Mouse (Mus musculus) gastrocnemius, postnatal 4 days (tissue): ENCODE results near the gene Cux2. TPM values are rescaled to one million over a fixed set of nuclear protein-coding genes. Genes with fewer than 3 reads are reported as not detected.

Source experiments
- DNase-seq, 2 experiments: peaks; one replicate each; pipeline ENCODE4 v3.0.0; 2021 to 2022; ENCODE audit warnings: low spot score in 2 of 2, mixed read lengths in 2 of 2
- total RNA-seq, 2 experiments: library from RNA; stranded (reverse); gene quantifications; 2 replicates each; pipeline ENCODE4 v1.2.3; 2021

Gene Cux2
- total RNA-seq, 2 experiments from 2014 or later, result 1.3 to 2.1 TPM

DNA sequence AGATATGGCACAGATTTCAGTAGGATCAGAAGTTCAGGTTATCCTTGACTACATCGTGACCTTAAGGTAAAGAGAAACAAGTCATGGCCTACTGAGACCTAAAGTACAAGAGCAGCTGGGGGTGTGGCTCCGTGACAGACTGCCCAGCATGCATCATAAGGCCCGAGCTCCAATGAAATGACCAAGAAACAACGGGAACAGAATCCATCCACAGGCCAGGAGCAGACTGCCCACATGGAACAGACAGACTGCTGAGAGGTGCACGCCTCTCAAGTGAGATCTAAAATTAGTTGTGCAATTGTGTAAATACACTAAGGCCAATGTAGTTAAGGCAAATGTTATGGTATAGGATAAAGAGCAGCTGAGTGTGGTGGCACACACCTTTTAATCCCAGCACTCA lies 228.3 kb downstream of the Cux2 start:
- DNase-seq, result no peak

DNA sequence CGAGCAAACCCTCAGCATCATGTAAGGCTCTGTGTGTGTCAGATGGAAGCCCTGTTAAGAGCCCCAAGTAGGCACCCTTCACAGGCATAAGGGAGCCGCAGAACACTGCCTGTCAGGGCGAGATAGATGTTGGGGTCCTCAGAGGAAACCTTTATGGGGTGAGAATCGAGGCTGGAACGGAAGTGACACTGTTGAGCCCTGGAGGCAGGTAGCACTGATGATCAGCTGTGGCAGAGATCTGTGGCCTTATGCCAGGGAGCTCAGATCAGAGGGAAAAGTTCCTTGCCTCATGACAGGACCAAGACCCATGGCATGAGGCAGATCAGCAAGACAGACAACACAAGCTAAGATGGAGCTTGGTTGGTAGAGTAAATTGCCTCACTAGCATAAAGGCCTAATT lies 228.8 kb downstream of the Cux2 start:
- DNase-seq, result no peak

DNA sequence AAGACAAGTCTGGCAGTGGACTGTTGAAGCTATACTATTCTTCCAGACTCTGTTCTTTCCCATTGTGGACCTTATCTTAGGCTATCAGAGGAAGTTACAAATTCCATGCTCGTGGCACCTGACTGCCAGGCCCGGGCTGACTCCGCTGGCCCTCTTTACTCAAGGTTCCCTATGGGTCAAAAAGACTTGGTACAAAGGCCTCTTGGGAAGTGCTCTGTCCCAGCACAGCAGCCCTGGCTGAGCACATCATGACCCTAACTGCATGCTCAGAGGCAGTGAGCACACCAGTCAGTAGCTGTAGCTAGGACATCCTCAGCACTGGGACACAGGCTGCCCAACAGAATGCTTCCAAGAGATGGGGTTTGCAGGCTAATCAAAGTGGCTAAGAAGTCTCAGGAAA lies 229.2 kb downstream of the Cux2 start:
- DNase-seq, result no peak

DNA sequence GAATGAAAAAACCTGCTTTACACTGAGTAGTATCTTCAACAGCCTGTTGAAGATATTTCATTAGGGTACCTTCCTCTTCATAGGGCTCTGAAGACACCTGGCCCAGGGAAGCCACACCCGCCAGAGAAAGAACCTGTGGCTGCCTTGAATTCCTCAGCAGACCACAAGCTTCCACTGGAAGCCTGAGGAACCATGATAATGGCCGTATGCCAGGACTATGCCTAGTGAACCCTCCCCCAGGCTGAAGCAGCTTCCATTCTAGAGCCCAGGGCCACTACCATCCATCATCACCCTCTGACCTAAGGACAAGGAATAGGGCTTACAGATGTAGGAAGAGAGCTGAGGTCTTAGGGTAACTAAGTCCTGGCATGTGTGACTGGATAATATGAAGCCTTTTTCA lies 229.7 kb downstream of the Cux2 start:
- no peak for DNase-seq

DNA sequence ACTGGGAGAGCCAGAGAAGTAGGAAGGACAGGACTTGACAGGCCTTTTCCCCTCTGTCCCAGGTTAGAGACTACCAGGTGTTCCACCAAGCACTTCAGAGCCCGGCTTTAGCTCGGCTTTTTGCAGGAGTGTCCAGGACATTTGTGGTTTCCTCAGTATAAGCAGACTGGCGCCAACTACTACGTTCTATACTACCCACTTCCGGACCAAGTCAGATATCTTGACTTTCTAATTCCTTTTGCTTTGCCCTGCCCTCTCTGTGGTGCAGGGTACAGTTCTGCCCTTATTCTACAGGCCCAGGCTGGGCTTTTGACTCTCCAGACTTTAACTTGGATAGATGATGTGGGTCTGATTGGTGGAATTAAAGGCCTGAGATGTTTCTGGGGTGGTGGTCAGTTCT lies 230.3 kb downstream of the Cux2 start:
- DNase-seq, result no peak

DNA sequence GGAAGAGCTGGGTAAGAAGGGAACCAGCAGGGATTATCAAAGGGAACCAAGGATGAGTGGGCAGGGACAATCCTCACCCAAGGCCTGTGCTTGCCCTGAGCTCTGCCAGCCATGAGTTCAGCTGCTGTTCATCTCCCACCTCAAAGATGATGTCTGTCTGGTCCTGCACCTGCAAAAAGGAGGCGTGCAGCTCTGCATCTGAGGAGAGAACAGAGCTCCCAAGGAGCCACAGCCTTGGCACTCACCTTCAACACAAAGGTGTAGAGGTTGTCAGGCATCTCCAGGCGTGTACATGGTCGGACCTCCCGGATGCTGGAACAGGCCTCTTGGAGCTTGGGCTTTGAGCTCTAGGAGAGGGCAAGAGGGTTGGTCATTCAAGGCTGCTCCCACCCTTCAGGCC lies 231.0 kb downstream of the Cux2 start:
- peak in 1 of 2 experiments; percentile 14 for DNase-seq

DNA sequence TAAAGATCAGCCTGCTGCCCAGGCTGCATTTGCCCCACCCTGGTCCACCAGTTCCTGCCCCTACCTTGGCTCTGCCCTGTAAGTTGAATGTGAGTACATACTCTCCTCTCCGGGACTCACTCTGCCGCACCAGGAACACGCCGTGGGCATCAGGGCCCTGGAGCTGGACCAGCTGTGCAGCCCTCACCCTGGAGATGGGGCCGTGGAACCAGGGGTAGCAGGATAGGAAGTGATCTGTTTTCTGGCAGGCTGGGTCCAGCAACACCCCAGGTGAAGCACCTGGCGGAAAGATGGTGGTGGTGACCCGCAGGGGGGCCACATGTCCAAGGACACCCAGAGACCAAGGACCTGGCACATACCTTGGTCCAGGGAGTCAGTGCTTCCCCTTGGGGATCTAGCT lies 231.5 kb downstream of the Cux2 start:
- peak in 1 of 2 experiments; percentile 13 for DNase-seq

DNA sequence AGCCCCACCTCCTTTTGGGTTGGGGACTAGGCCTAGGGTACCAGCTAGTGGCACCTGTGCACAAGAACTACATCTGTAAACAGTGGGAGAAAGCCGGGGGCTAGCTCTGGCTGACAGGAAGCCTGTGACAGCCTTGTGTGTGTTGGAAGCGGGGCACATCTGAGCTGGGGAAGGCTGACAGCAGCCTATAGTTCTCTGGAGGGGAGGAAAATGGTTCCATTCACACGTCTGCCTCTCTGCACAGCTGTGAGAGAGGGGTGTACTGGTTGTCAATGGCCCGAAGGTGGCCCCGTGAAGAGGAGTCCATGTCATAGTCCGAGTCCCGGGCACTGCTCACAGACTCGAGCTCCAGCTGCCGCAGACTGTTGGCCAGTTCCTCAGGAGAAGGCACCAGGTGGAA lies 232.4 kb downstream of the Cux2 start:
- DNase-seq, result no peak

DNA sequence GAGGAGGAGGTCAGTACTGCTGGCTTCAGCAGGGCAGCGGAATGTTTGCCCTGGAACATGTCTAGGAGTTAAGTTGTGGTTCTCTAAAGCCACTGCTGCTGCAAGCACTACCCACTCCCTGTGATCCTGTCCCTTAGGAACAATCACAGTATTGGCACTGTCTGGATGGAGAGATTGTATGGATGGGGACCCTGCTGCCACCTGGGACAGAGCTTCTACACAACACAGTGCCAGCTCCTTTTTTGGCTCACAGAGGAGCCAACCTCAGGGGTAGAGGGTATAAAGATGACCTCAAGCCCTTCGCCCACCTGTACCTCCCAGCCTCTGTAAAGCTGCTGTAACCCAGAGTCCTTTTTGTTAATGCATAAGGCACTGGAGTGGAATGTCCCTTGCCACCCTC lies 233.3 kb downstream of the Cux2 start:
- DNase-seq, result no peak

DNA sequence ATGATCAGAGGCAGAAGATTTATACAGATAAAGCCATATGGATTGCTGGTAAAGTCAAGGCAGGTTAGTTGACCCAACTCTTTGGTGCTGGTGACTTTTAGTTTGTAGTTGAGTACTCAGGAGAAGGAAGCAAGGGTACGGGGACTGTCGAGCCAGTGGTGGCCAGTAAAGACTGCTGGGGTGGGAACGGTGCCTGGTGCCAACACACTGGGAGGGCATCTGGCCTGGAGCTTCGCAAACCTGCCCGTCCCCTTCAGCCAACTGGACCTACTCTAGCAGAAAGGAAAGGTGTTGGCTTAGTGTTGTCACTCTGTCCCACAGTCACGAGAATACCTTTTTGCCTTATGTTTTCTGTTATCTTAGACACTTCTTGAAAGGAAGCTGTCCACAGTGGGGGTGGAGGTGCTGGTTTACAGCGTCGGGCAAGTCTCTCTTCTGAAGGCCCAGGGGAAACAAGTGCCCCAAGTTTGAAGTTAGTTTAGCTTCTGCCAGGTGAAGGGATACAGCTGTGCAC lies 234.0 kb downstream of the Cux2 start:
- DNase-seq, result no peak

DNA sequence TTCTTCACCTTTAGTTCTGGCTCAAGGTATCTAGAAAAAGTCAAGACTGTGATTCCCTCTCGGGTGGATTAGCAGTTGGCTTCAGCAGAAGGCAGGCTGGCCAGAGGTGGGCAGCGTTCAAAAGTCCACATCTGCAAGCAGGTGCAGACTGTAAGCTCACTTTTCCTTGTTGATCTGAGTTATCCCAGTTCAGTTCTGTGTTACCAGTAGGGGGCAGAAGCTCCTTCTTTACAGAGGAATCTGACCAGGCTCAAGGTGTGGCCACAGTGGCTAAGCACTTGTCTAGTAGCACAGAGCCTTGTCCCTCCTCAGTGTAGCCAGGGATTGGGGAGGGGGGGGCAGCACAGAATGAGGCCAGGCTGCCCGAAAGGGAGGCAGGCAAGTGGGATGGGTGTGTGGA lies 234.8 kb downstream of the Cux2 start:
- peak in 1 of 2 experiments; percentile 64 for DNase-seq

DNA sequence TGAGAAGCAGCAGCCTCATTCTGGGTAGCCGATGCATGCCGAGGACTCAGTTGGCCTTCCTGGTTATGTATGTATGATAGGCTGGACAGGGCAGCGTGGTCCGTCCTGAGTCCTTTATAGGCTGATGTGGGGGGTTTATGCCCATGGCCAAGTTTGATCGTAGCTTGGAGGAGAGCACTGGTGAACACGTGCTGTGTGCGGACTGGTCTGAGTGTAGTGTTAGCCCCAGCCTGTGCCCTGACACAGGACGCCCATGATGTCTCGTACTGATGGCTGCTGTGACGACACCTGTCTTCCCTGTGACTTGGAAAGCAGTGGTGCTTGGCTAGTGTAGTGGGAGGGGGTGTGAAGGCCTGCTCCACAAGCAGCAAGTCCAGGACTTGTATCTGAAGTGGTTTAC lies 236.2 kb downstream of the Cux2 start:
- DNase-seq, result no peak

DNA sequence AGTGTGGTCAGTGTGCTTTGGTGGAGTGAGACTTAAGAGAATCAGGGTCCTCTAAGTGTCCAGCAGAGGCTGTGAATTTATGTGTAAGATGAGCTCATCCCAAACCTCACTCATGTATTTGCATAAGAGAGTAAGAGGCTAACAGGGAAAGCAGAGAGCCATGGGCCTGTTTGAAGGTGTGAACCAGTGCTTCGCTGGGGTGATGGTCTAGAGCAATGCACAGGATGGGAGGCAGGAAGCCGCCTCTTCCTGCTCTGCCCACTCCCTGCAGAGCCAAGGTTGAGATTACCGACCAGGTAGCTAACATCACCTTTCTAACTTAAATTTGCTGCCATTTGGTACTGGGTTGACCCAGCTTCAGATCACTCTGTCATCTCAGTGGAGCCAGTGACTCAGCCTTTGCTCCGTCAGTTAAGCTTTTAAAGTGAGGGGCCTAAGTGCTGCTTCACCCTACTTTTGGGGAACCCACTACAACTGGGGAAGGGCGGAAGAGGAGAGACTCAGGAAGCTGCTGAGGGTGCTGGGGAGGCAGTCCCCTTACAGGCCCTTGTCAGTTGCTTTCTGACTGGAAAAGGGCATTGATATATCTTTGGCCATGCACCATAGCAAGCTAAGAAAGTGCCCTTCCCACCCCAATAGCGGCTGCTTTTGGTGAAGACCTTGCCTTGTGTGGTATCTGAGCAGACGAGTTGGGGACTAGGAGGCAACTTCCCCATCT lies 237.2 kb downstream of the Cux2 start:
- DNase-seq, result no peak

DNA sequence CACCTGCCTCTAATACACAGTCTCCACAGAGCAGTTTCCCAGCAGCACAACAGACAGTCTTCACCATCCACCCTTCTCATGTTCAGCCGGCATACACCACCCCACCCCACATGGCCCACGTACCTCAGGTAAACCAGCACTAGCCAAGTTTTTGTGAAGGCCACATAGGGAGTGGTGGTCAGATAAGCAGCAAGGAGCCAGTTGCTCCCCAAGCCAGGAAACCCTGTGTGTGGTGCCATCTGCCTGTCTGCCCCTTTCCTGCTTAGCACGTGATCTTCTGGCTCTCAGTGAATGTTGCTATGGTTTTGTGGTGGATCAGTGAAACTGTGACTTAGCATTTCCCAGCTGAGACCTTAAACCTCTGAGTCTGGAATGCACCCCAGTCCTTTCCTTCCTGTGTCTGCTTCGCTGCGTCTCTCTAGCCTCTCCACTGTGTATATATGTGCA lies 238.4 kb downstream of the Cux2 start:
- no peak for DNase-seq

DNA sequence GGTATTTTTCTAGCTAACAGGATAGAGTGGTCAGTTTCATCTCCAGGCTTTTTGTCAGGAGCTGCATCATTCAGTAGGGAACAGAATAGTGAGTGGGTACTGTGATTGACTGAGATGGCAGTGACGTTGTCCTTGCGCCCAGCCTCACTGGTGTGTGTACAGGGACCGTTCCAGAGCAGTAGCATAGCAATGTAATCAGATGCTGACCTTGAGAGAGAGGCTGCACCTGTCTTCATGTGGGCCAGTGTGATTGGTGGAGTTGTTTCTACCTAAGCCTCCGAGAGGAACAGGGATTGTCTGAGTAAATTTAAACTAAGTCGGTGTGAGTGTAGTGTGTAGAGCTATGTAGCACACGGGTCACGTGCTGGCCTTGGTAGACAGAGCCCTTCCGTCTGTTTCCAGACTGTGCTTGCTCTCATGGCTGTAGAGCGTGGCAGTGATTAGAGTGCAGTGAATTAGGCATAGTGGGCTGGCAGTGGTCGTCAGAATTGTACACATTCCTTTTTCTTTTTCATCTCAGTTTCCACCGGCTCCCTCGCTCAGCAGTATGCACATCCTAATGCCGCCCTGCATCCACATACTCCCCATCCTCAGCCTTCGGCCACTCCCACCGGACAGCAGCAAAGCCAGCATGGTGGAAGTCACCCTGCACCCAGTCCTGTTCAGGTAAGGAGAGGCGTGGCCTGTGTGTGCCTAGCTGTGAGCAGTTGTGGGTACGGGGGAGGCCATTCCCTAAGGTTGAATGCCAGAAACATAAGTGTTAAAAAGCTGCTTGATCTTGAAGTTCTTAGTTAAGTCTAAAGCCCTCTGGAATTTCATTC lies 239.4 kb downstream of the Cux2 start:
- no peak for DNase-seq

DNA sequence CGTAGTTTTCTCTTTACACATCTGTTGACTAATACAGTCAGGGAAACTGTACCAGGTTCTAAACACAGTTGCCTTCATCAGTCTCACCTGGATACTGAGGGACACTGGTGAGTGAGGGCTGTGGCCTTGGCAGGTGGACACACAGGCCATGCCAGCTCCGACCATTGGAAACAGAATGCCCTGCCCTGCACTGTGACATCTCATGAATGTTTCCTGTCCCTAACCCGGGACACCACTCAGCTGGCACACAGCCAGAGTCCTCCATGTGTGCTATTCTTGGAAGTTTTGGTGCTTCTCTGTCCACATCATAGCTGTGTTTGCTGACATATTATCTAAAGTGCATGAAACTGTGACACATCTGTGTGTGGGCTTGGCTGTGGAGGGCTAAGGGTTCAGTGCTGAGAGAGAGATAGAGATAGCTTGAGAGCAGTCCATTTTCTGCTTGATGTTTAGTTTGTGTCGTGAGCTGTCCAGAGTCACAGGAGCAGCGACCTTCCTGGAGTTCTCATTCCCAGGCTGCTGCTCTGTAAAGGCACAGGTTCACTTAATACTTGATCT lies 240.2 kb downstream of the Cux2 start:
- DNase-seq, result no peak

DNA sequence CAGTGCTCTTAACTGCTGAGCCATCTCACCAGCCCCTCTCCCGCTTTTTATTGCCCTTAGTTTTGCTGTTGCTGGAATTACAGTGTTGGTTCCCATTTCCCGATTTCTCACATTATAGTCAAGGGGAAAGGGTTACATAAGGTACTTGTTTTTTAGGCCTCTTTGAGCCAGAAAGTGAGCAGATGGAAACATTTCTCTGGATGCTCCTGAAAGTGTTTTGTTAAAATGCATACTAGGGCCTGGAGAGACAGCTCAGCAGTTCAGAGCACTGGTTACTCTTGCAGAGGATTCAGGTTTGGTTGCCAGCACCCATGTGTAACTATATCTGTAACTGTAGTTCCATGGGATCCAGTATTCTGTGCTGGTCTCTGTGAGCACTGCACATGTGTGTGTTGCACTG lies 241.7 kb downstream of the Cux2 start:
- no peak for DNase-seq

DNA sequence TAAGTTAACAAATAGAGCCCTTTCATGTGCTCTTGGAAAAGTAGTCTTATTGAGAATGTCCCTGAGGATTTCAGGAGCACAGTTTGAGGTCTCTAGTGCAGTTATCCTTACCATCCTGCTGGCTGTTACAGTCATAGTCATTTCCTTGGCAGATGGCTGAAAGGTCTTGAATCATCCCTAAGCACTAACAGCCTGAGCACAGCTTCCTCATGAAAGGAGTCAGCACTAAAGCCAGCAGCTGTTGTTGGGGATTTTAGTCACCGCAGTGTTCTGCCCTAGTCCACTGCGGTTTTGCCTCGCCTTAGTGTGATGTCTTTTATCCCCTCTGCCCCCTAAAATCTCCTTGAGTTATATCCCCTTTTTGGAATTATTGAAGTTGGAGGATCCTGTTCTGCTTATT lies 242.7 kb downstream of the Cux2 start:
- no peak for DNase-seq
